9 mouse cellular contexts compared by ENCODE assay signal in the genomic region with DNA sequence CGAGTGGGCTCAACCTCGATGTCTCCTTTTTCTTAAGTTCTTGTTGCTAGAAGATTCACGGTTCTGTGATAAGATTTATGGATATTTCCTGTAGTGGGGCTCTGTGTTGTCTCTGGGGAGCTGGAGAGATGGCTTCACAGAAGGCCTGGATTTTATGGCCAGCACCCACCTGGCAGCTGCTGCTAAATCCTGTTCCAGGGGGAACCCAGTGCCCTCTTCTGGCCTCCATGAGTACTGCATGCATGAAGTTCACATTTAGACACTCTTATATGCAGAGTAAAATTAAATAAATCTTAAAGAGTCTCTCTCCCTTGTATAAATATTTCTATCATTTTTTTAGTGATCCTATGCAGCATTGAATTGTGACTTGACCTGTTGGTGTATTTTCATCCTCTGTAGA.
DNase-seq lines count a peak whose midpoint lies in the region; ATAC-seq and TF ChIP-seq lines count a peak whose summit lies in the region.
"Had no signal": no experiment of that assay in that cellular context is flagged by ENCODE, and none has a peak within 500 bp of the region (broad histone marks: within the 10 kb centered on the region; RNA-seq: fewer than 3 reads in every experiment).

No protein-coding gene starts in this region.

- in situ Hi-C loops in Patski (cut with MboI; ENCODE audit: low pct_unique_long_range_greater_than_20kb), result loop anchor here (10.0 kb wide), 1 partner anchor 192 kb away; no protein-coding TSS in a partner anchor

- no peak overlapping the region for H3K4me3 ChIP-seq in left cerebral cortex, adult 2 months
- H3K4me3 ChIP-seq in embryonic facial prominence, embryonic 11.5 days (ENCODE audit: low read depth, low read length), result no peak overlapping the region

- TF ChIP-seq CTCF in left cerebral cortex, adult 2 months (IDR thresholded peaks at IDR 0.05), result peak; percentile 75
- TF ChIP-seq CTCF in Patski (IDR thresholded peaks at IDR 0.05), result peak; percentile 65

- intact Hi-C loops in left cerebral cortex, adult 2 months (cut with DNase I), result loop anchor here (2.0 kb wide), 1 partner anchor 194 kb away; no protein-coding TSS in a partner anchor

- CTCF ChIA-PET in Patski (lab: Charles Lee), result no interaction called here

- WGBS in embryonic facial prominence, embryonic 11.5 days, result 87% methylated on average over 3 of the region's 3 CpGs

- no peaks in the 10 kb centered on the region for H3K27me3 ChIP-seq in Patski
- no peaks in the 10 kb centered on the region for H3K27me3 ChIP-seq in embryonic facial prominence, embryonic 11.5 days (ENCODE audit: control insufficient read depth, insufficient read depth, low read length)

- DNase-seq in adrenal gland, postnatal 25 days, result peak; percentile 19
- no peak for DNase-seq in adrenal gland, postnatal 4 days (ENCODE audit: low spot score in 2 of 2)
- no peak for DNase-seq in left cerebral cortex, adult 2 months (ENCODE audit: extremely low spot score in 1 of 2, low spot score in 2 of 2)
- no peak for DNase-seq in left cerebral cortex, adult 8-10 months (ENCODE audit: low spot score in 2 of 2)
- no peak for DNase-seq in Patski (ENCODE audit: low read depth, low spot score)
- DNase-seq in embryonic facial prominence, embryonic 11.5 days (ENCODE audit: low spot score), result peak; percentile 26
- DNase-seq in lung, postnatal 36 days, result peak; percentile 48
- no peak for DNase-seq in MN1 (ENCODE audit: low spot score)

- no peaks in the 10 kb centered on the region for H3K4me1 ChIP-seq in embryonic facial prominence, embryonic 11.5 days (ENCODE audit: control insufficient read depth, insufficient read depth, low read length)

- H3K4me2 ChIP-seq in embryonic facial prominence, embryonic 11.5 days (ENCODE audit: low read depth, low read length), result no peak overlapping the region

- no peak for ATAC-seq in Patski
- ATAC-seq in embryonic facial prominence, embryonic 11.5 days (replicated peaks; ENCODE audit: insufficient number of reproducible peaks, low FRiP score, low TSS enrichment, low read depth), result no peak

- POLR2A ChIA-PET in Patski (lab: Charles Lee), result no interaction called here

- no peak overlapping the region for H3K9ac ChIP-seq in embryonic facial prominence, embryonic 11.5 days (replicated peaks; ENCODE audit: low read length)

- no peaks in the 10 kb centered on the region for H3K36me3 ChIP-seq in embryonic facial prominence, embryonic 11.5 days (replicated peaks; ENCODE audit: control insufficient read depth, insufficient read depth, low read depth, low read length)
- H3K36me3 ChIP-seq: G1E had no signal

- no peak overlapping the region for H3K27ac ChIP-seq in left cerebral cortex, adult 2 months
- H3K27ac ChIP-seq in embryonic facial prominence, embryonic 11.5 days (replicated peaks; ENCODE audit: low read depth, low read length), result no peak overlapping the region

- no peaks in the 10 kb centered on the region for H3K9me3 ChIP-seq in embryonic facial prominence, embryonic 11.5 days (replicated peaks; ENCODE audit: control insufficient read depth, low read length)

Comparison
In these comparisons a context has a peak if more than half of its experiments do, and no peak if none do; other contexts are left out.
1. DNase-seq: peak in adrenal gland, postnatal 25 days (single experiment), embryonic facial prominence, embryonic 11.5 days (single experiment) and lung, postnatal 36 days (single experiment); none in adrenal gland, postnatal 4 days (0 of 2), left cerebral cortex, adult 2 months (0 of 2), left cerebral cortex, adult 8-10 months (0 of 2), Patski (single experiment) and MN1 (single experiment).